Comparison of ENCODE assay signal across 9 mouse cellular contexts in the genomic region with DNA sequence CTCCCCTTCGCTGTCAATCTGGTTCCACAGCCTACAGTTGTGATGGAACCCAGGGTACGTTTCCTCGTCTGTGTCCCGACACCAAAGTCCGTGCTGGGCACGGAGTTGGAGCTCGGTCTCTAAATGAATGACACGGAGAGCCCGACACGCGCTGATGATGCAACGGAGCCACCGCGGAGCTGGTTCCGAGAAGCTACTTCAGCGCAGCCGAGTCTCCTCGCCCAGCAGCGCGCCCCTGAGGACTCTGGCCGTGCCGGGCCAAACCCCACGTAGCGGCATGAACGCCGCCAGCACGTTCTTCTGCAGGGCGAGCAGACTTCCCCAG. TPM values are rescaled to one million over a fixed set of nuclear protein-coding genes. Genes with fewer than 3 reads are reported as not detected.
A peak's percentile ranks its signal among the peaks of the same experiment; 100 is the strongest.
DNase-seq lines count a peak whose midpoint lies in the region; ATAC-seq and TF ChIP-seq lines count a peak whose summit lies in the region.
"Had no signal": no experiment of that assay in that cellular context is flagged by ENCODE, and none has a peak within 500 bp of the region (broad histone marks: within the 10 kb centered on the region; RNA-seq: fewer than 3 reads in every experiment).

No protein-coding gene starts in this region.

- WGBS in heart, embryonic 11.5 days (ENCODE audit: insufficient replicate concordance): 0% methylated on average over 28 of the region's 28 CpGs
- under 1% methylated on average over 28 of the region's 28 CpGs for WGBS in hindbrain, embryonic 10.5 days

- no peaks in the 10 kb centered on the region for H3K36me3 ChIP-seq in heart, embryonic 11.5 days (ENCODE audit: control insufficient read depth, insufficient read depth, low read length)
- no peaks in the 10 kb centered on the region; the same call in 1 of the 2 replicates for H3K36me3 ChIP-seq in ES-E14 (ENCODE audit: control insufficient read depth, insufficient read depth, low read length, poor library complexity, severe bottlenecking)
- H3K36me3 ChIP-seq in hindbrain, embryonic 10.5 days: no peaks in the 10 kb centered on the region; the same call in 1 of the 2 replicates
- peaks cover 20% of the 10 kb centered on the region for H3K36me3 ChIP-seq in megakaryocyte, embryonic 14.5 days (replicated peaks; ENCODE audit: low read length)

- H3K4me3 ChIP-seq in heart, embryonic 11.5 days (ENCODE audit: low read depth, low read length): peak overlapping the region; percentile 96
- H3K4me3 ChIP-seq in ES-E14 (ENCODE audit: insufficient read depth in 1 of 2, low read depth in 1 of 2, low read length in 2 of 2, poor library complexity in 1 of 2, severe bottlenecking in 1 of 2): peak overlapping the region; percentile 63 to 89
- H3K4me3 ChIP-seq in hindbrain, embryonic 10.5 days: peak overlapping the region; percentile 98
- H3K4me3 ChIP-seq in megakaryocyte, embryonic 14.5 days (replicated peaks): peak overlapping the region; percentile 98

- H3K27ac ChIP-seq in heart, embryonic 11.5 days (ENCODE audit: low read depth, low read length): peak overlapping the region; percentile 47; the same call in 1 of the 2 replicates
- H3K27ac ChIP-seq in ES-E14 (ENCODE audit: insufficient read depth, low read depth, low read length, poor library complexity, severe bottlenecking): no peak overlapping the region
- H3K27ac ChIP-seq in hindbrain, embryonic 10.5 days: peak overlapping the region; percentile 98

- H3K9ac ChIP-seq in heart, embryonic 11.5 days (ENCODE audit: low read depth, low read length): peak overlapping the region; percentile 84
- peak overlapping the region; percentile 92 for H3K9ac ChIP-seq in ES-E14 (ENCODE audit: insufficient read depth, low read depth, low read length, poor library complexity, severe bottlenecking)

- H3K4me1 ChIP-seq in heart, embryonic 11.5 days (ENCODE audit: control insufficient read depth, insufficient read depth, low read length): peaks cover 10% of the 10 kb centered on the region
- H3K4me1 ChIP-seq in ES-E14 (ENCODE audit: control insufficient read depth in 2 of 2, insufficient read depth in 2 of 2, low read length in 2 of 2, poor library complexity in 1 of 2): peaks cover 0 to 3% of the 10 kb centered on the region in 2 experiments; a peak in 2 of 4 replicates
- H3K4me1 ChIP-seq in hindbrain, embryonic 10.5 days (replicated peaks): peaks cover 37% of the 10 kb centered on the region
- H3K4me1 ChIP-seq in megakaryocyte, embryonic 14.5 days: peaks cover 52% of the 10 kb centered on the region

- no peaks in the 10 kb centered on the region for H3K27me3 ChIP-seq in heart, embryonic 11.5 days (ENCODE audit: control insufficient read depth, insufficient read depth, low read length)
- H3K27me3 ChIP-seq in hindbrain, embryonic 10.5 days (ENCODE audit: insufficient read depth, poor library complexity, severe bottlenecking): no peaks in the 10 kb centered on the region
- no peaks in the 10 kb centered on the region for H3K27me3 ChIP-seq in megakaryocyte, embryonic 14.5 days (replicated peaks)

- no peaks in the 10 kb centered on the region for H3K9me3 ChIP-seq in heart, embryonic 11.5 days (replicated peaks; ENCODE audit: control insufficient read depth, low read length)
- no peaks in the 10 kb centered on the region for H3K9me3 ChIP-seq in ES-E14 (ENCODE audit: control insufficient read depth, insufficient read depth, low read depth, low read length)
- H3K9me3 ChIP-seq in hindbrain, embryonic 10.5 days: no peaks in the 10 kb centered on the region
- no peaks in the 10 kb centered on the region for H3K9me3 ChIP-seq in megakaryocyte, embryonic 14.5 days

- intact Hi-C loops in heart, postnatal 25 days (cut with DNase I): no loop called here

- ATAC-seq in heart, embryonic 11.5 days (replicated peaks; ENCODE audit: insufficient number of reproducible peaks, low FRiP score, low TSS enrichment): no peak; the same call in 1 of the 2 replicates

- in situ Hi-C loops in ES-E14 (cut with MboI; ENCODE audit: low sequenced_read_pairs in 2 of 2, unreplicated experiment in 2 of 2): no loop called here

- H3K4me2 ChIP-seq in heart, embryonic 11.5 days: peak overlapping the region; percentile 72

- no peak for DNase-seq in heart, postnatal 25 days (ENCODE audit: low spot score)
- DNase-seq in ES-E14 (ENCODE audit: low read depth, low spot score): no peak
- no peak for DNase-seq in hindbrain, embryonic 10.5 days (ENCODE audit: low spot score)
- no peak for DNase-seq in B cell, adult 2 months
- no peak for DNase-seq in urinary bladder, adult 18-20 months (ENCODE audit: low spot score in 2 of 2)
- no peak for DNase-seq in retina, embryonic 14.5 days (ENCODE audit: low spot score)

TF ChIP-seq in ES-E14, 5 proteins besides CTCF, POLR2A, EP300 and RAD21:
- TF ChIP-seq HCFC1 (IDR thresholded peaks at IDR 0.05; ENCODE audit: borderline replicate concordance, insufficient read depth, low read length): no peak
- TF ChIP-seq ZNF384 (IDR thresholded peaks at IDR 0.05; ENCODE audit: low read depth, low read length): no peak
- no peak for TF ChIP-seq ZC3H11A (IDR thresholded peaks at IDR 0.05; ENCODE audit: borderline replicate concordance, low read depth, low read length)
- TF ChIP-seq MAFK (IDR thresholded peaks at IDR 0.05; ENCODE audit: insufficient read depth, low read depth, low read length): no peak
- TF ChIP-seq CHD2 (IDR thresholded peaks at IDR 0.05; ENCODE audit: low read depth, low read length): no peak

RNA-seq across cellular contexts. Expression of gene Farsb, which starts 0.3 kb away (rescaled TPM):
- polyA plus RNA-seq in heart, embryonic 11.5 days (2014; fragmentation: Nextera tagmentation; extraction: Ambion mirVana): 107 and 113 TPM in 2 replicates
- 10 to 100 TPM; 52.2 to 52.7 TPM for total RNA-seq in heart, postnatal 25 days (2021)
- total RNA-seq in ES-E14 (2012; rRNA removed): 85.7 and 100 TPM in 2 replicates
- 123 and 131 TPM in 2 replicates for polyA plus RNA-seq in hindbrain, embryonic 10.5 days (2016; fragmentation: Nextera tagmentation; extraction: Ambion mirVana)
- polyA plus RNA-seq in megakaryocyte, embryonic 14.5 days (2012; ENCODE audit: insufficient read depth, low replicate concordance): 0.95 and 3.4 TPM in 2 replicates

RNA-seq across cellular contexts. Expression of gene Mogat1, which starts 22.4 kb away (rescaled TPM):
- polyA plus RNA-seq in heart, embryonic 11.5 days (2014; fragmentation: Nextera tagmentation; extraction: Ambion mirVana): not detected in 2 replicates
- total RNA-seq in heart, postnatal 25 days (2021): not detected
- not detected in 2 replicates for total RNA-seq in ES-E14 (2012; rRNA removed)
- polyA plus RNA-seq in hindbrain, embryonic 10.5 days (2016; fragmentation: Nextera tagmentation; extraction: Ambion mirVana): 1.0 TPM in 1 of 2 replicates, not detected in the other
- not detected in 2 replicates for polyA plus RNA-seq in megakaryocyte, embryonic 14.5 days (2012; ENCODE audit: insufficient read depth, low replicate concordance)
- total RNA-seq: gastrocnemius, postnatal 4 days had no signal

RNA-seq across cellular contexts. Expression of gene BC035947, which starts 23.6 kb away (rescaled TPM):
- 0.09 TPM in 1 of 2 replicates, not detected in the other for polyA plus RNA-seq in heart, embryonic 11.5 days (2014; fragmentation: Nextera tagmentation; extraction: Ambion mirVana)
- under 1 TPM in 1 of 2 experiments, not detected in 1; 0.08 TPM for total RNA-seq in heart, postnatal 25 days (2021)
- 0.09 TPM in 1 of 2 replicates, not detected in the other for total RNA-seq in ES-E14 (2012; rRNA removed)
- 0.35 and 0.39 TPM in 2 replicates for polyA plus RNA-seq in hindbrain, embryonic 10.5 days (2016; fragmentation: Nextera tagmentation; extraction: Ambion mirVana)
- not detected in 2 replicates for polyA plus RNA-seq in megakaryocyte, embryonic 14.5 days (2012; ENCODE audit: insufficient read depth, low replicate concordance)
- total RNA-seq: gastrocnemius, postnatal 4 days had no signal

Comparison
In these comparisons a context has a peak if more than half of its experiments do, and no peak if none do; other contexts are left out.
1. RNA of gene Farsb, which starts 0.3 kb away (polyA plus RNA-seq): 123 to 131 TPM in hindbrain, embryonic 10.5 days and 107 to 113 TPM in heart, embryonic 11.5 days; 0.95 to 3.4 TPM in megakaryocyte, embryonic 14.5 days; every median in the first group is over 10 times any median in the second.
2. Peak in every context shown above with its lines, with median percentiles within 50 percentile points of each other: H3K4me3 ChIP-seq.